Mouse (Mus musculus) kidney, embryonic 16.5 days (tissue): ENCODE results near the gene Il16. TPM values are rescaled to one million over a fixed set of nuclear protein-coding genes. Genes with fewer than 3 reads are reported as not detected.

Source experiments
- ATAC-seq: fragments of 200-750 bp; cut with Nextera tagmentation; 2 replicates; pipeline ENCODE4 v1.8.0; 2017; ENCODE audit warnings: moderate TSS enrichment; ENCODE audit not compliant: low FRiP score, low TSS enrichment
- H3K27ac ChIP-seq: fragments of 300-500 bp; sonication (generic); 2 replicates; pipeline ENCODE4 v1.5.1; 2014; ENCODE audit warnings: low read length
- H3K27me3 ChIP-seq: fragments of 300-500 bp; sonication (generic); 2 replicates; pipeline ENCODE4 v1.6.1; 2014; ENCODE audit warnings: low read length, control low read depth, mixed read lengths; ENCODE audit not compliant: insufficient read depth
- H3K36me3 ChIP-seq: fragments of 300-500 bp; sonication (generic); 2 replicates; pipeline ENCODE4 v1.6.1; 2014; ENCODE audit warnings: low read length, control low read depth, mixed read lengths; ENCODE audit not compliant: insufficient read depth
- H3K4me1 ChIP-seq: fragments of 300-500 bp; sonication (generic); 2 replicates; pipeline ENCODE4 v1.6.1; 2014; ENCODE audit warnings: low read length, control low read depth, mixed read lengths; ENCODE audit not compliant: insufficient read depth
- H3K4me2 ChIP-seq: fragments of 300-500 bp; sonication (generic); replicated peaks from 2 replicates; pipeline ENCODE4 v1.6.1; 2014; ENCODE audit warnings: low read depth, low read length
- H3K4me3 ChIP-seq: fragments of 300-500 bp; sonication (generic); 2 replicates; pipeline ENCODE4 v1.5.1; 2014; ENCODE audit warnings: mild to moderate bottlenecking, low read length
- H3K9ac ChIP-seq: fragments of 300-500 bp; sonication (generic); replicated peaks from 2 replicates; pipeline ENCODE4 v1.6.1; 2014; ENCODE audit warnings: low read length
- H3K9me3 ChIP-seq: fragments of 300-500 bp; sonication (generic); 2 replicates; pipeline ENCODE4 v1.6.1; 2016; ENCODE audit warnings: low read length, control low read depth
- WGBS: fragments of 180-500 bp; shearing (Covaris S2); extraction: QIAGEN DNeasy Blood & Tissue Kit; methylation state at CpG from one replicate; pipeline ENCODE4 v1.1.7; 2014; 5-methylcytosine and 5-hydroxymethylcytosine counted together
- polyA plus RNA-seq: library from polyadenylated mRNA; unstranded; fragments of >200 nt; fragmentation: Nextera tagmentation; extraction: Ambion mirVana; gene quantifications from 2 replicates; pipeline ENCODE4 v1.2.1, GENCODE M21; 2015

Gene Il16
- polyA plus RNA-seq, 1 experiment from 2014 or later: 5.1 TPM

DNA sequence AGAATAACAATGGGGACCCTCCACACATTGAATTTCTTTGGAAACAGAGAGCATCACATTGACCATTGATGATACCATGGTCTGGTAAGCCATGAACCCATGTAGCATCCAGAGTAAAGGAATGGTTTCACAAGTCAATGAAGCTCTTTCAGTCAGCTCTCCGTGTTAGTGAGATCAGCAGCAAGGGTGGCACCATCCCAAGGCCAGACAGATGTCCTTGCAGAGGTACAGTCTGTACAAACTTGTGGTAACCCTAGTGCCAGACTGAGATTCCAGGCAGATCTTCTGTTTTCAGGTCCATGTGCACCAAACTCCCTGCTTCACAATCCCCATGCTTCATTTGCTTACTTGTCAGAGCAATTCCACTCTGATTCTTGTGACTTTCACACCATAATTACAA lies 121.5 kb downstream of the Il16 start:
- H3K4me3 ChIP-seq: no peak overlapping the region
- H3K9me3 ChIP-seq: no peaks in the 10 kb centered on the region
- no peak overlapping the region for H3K9ac ChIP-seq
- no peak for ATAC-seq
- H3K27me3 ChIP-seq: no peaks in the 10 kb centered on the region
- H3K4me2 ChIP-seq: no peak overlapping the region
- no peak overlapping the region for H3K27ac ChIP-seq
- 0 out of 2 replicates have a peak, but pooled peaks cover 3% of the 10 kb centered on the region for H3K4me1 ChIP-seq
- WGBS: 83% methylated on average over 1 of the region's 1 CpGs
- H3K36me3 ChIP-seq: no peaks in the 10 kb centered on the region

DNA sequence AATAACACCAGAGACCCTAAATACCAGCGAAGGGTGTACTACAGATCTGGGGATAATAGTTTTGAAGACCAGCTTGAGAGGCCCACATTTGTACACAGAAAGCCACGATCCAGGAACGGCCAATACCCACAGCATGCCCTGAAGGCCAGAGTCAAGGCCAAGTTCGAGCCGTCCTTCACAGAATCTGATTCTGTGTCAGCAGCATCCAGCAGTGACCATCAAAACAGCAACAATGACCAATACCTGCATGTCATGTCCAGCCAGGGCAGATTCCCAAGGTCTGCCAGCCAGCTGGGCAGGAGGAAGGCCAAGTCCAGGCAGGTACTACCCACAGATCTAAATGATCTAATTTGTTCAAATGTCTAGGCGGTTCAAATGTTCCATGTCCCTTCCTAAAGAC lies 122.9 kb downstream of the Il16 start:
- ATAC-seq: no peak
- no peak overlapping the region for H3K27ac ChIP-seq
- WGBS: 91% methylated on average over 6 of the region's 6 CpGs
- no peak overlapping the region for H3K4me2 ChIP-seq
- H3K4me1 ChIP-seq: peaks cover 6% of the 10 kb centered on the region; the same call in 1 of the 2 replicates
- no peak overlapping the region for H3K9ac ChIP-seq
- no peaks in the 10 kb centered on the region for H3K36me3 ChIP-seq
- no peak overlapping the region for H3K4me3 ChIP-seq
- H3K9me3 ChIP-seq: no peaks in the 10 kb centered on the region
- no peaks in the 10 kb centered on the region for H3K27me3 ChIP-seq

DNA sequence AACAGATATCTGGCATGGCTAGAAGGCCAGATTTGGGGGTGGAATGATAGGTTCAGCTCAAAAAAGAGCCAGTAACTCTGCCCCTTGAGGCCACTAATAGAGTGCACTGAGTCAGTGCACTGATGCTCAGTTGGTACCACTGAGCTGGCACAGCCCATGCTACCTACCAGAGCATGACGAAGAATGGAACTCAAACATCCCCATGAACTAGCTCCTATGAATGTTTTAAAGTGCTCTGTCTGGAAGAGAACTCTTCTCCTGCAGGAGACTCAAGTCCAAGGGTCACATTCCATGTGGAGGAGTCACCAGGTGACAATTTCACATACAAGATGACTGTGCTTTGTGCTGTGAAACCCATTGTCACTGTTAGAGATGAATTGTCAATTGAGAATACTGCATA lies 126.8 kb downstream of the Il16 start:
- ATAC-seq: 0 out of 2 replicates have a peak, but pooled peaks have one; percentile 46
- Histone ChIP-seq H3K4me1 (peaks cover 9% of the 10 kb centered on the region; the same call in 1 of the 2 replicates), H3K27ac (no peak overlapping the region), H3K9ac (no peak overlapping the region), H3K4me2 (no peak overlapping the region), H3K27me3 (no peaks in the 10 kb centered on the region), H3K9me3 (no peaks in the 10 kb centered on the region), H3K36me3 (no peaks in the 10 kb centered on the region), H3K4me3 (no peak overlapping the region)
- 77% methylated on average over 1 of the region's 1 CpGs for WGBS

DNA sequence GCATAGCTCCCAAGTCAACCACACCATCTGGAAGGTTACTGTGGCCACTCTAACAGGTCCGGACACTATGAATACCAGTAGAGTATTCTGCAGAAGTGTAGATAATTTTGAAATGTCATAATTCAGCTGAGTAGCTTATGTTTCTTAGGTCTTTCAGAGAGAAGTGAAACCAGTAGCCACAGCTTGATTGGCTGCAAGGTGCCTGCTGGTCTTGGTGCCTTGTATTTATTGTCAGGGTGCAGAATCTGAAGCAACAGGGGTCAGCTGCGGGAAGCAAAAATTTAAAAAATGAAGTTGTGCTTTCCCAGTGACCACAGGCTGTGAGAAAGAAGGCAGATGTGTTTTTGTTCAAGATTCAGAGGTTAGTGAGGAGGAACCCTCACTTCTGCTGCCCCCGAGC lies 129.3 kb downstream of the Il16 start:
- Histone ChIP-seq H3K27ac (no peak overlapping the region), H3K4me3 (no peak overlapping the region), H3K36me3 (no peaks in the 10 kb centered on the region), H3K27me3 (no peaks in the 10 kb centered on the region), H3K4me1 (peaks cover 9% of the 10 kb centered on the region; the same call in 1 of the 2 replicates), H3K9ac (no peak overlapping the region), H3K4me2 (no peak overlapping the region), H3K9me3 (no peaks in the 10 kb centered on the region)
- 78% methylated on average over 3 of the region's 3 CpGs for WGBS
- no peak for ATAC-seq

DNA sequence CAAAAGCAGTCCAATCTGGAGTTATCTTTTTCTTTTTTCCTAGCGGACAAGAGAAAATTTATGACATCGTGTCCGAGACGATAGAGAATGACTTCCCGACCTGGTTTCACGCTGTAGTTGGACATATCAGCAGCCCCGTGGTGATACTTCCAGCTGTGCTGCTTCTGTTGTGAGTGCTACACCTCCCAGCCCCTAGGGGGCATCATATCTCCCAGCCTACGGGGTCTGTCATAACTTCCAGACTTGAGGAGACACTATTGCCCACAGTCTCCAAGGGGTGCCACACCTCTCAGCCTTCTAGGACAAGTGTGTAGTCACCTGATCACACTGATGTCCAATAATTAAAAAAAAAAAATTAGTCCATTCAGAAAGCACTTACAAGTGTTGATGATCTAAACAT lies 129.7 kb downstream of the Il16 start:
- 82% methylated on average over 8 of the region's 8 CpGs for WGBS
- H3K4me3 ChIP-seq: no peak overlapping the region
- no peak overlapping the region for H3K9ac ChIP-seq
- no peak for ATAC-seq
- H3K27me3 ChIP-seq: no peaks in the 10 kb centered on the region
- H3K36me3 ChIP-seq: no peaks in the 10 kb centered on the region
- no peak overlapping the region for H3K27ac ChIP-seq
- H3K4me2 ChIP-seq: no peak overlapping the region
- peaks cover 9% of the 10 kb centered on the region; the same call in 1 of the 2 replicates for H3K4me1 ChIP-seq
- no peaks in the 10 kb centered on the region for H3K9me3 ChIP-seq

DNA sequence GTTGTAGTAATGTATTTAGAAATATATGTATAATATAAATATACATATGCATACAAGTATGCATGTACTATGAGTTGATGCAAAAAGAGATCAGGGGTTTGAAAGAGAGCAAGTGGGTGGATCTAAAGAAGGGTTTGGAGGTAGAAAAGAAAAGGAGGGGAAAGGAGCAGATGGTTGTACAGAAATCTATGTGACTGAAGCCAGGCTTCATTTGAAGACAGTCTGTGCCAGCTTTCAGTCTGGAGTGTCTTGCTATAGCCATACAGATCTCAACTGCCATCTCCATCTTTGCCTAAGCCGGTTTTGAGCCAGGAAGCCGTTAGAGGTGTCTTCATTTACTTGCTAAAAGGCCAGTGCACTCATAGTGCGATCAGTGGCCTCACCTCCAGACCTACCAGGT lies 130.3 kb downstream of the Il16 start:
- no peak overlapping the region for H3K4me2 ChIP-seq
- no peak overlapping the region for H3K9ac ChIP-seq
- H3K4me3 ChIP-seq: no peak overlapping the region
- no peaks in the 10 kb centered on the region for H3K36me3 ChIP-seq
- no peaks in the 10 kb centered on the region for H3K9me3 ChIP-seq
- no peaks in the 10 kb centered on the region for H3K27me3 ChIP-seq
- no peak overlapping the region for H3K27ac ChIP-seq
- 97% methylated on average over 3 of the region's 3 CpGs for WGBS
- peaks cover 9% of the 10 kb centered on the region; the same call in 1 of the 2 replicates for H3K4me1 ChIP-seq
- no peak for ATAC-seq

DNA sequence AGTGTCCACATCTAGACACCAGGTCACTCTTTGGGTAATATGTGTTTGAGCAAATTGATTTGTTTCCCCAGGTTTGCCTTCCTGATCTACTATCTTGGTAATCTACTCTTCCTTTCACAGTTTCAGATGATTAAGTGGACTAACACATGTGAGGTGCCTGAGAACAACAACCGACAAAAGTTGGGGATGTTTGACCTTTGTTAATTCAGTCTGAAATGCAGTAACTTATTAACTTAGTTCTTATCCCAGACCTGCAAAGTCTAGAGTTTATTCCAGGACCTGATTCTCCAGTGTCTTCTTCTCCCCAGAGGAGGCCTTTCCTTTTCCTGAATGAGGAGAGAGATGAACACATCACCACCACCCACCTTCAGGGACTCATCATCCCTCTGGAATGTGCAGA lies 133.6 kb downstream of the Il16 start:
- Histone ChIP-seq H3K27me3 (no peaks in the 10 kb centered on the region), H3K4me3 (no peak overlapping the region), H3K27ac (no peak overlapping the region), H3K36me3 (no peaks in the 10 kb centered on the region), H3K9ac (no peak overlapping the region), H3K9me3 (no peaks in the 10 kb centered on the region), H3K4me2 (no peak overlapping the region), H3K4me1 (no peaks in the 10 kb centered on the region; the same call in 1 of the 2 replicates)
- no peak for ATAC-seq
- WGBS: 44% methylated on average over 1 of the region's 1 CpGs

DNA sequence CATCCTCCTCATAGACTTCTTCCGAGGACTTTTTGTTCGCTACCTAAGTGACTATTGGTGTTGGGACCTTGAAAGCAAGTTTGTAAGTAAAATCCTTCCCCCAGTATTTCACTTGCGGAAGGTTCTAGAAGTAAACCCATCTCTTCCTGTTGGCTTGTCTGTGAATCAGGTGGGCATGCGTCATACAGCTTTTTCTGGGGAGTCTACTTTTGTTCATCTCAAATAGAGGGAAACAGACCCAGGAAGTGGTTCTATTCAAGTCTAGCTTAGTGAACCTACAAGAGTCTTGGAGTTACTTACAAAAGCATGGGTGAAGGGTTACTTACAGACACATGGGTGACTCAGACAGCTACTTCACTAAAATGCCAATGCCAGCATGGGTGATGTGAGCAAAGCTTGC lies 135.6 kb downstream of the Il16 start:
- Histone ChIP-seq H3K4me1 (no peaks in the 10 kb centered on the region), H3K36me3 (no peaks in the 10 kb centered on the region), H3K9ac (no peak overlapping the region), H3K27ac (no peak overlapping the region), H3K27me3 (no peaks in the 10 kb centered on the region), H3K9me3 (no peaks in the 10 kb centered on the region), H3K4me3 (no peak overlapping the region), H3K4me2 (no peak overlapping the region)
- ATAC-seq: no peak
- WGBS: 95% methylated on average over 4 of the region's 4 CpGs

DNA sequence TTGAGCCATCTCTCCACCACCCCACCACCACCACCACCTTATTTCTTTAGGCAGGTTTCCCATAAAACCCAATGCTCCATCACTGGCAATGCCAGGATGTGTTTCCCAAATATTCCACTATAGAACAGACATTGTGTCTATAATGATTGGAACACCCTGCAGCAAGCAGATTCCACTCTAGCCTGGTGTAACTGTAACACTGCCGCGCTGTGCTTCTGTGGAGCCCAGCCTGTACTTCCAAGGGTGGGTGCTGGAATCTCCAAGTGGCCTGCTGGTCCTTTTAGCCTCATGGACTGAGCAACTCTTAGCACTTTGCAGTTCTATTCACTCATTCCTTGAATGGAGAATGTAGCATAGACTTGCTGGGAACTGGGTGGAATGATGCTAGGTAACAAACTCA lies 138.7 kb downstream of the Il16 start:
- no peak overlapping the region for H3K4me2 ChIP-seq
- 98% methylated on average over 2 of the region's 2 CpGs for WGBS
- H3K4me1 ChIP-seq: no peaks in the 10 kb centered on the region
- no peak overlapping the region for H3K9ac ChIP-seq
- no peak overlapping the region for H3K4me3 ChIP-seq
- no peak overlapping the region for H3K27ac ChIP-seq
- no peaks in the 10 kb centered on the region for H3K27me3 ChIP-seq
- ATAC-seq: no peak
- H3K9me3 ChIP-seq: no peaks in the 10 kb centered on the region
- no peaks in the 10 kb centered on the region for H3K36me3 ChIP-seq

DNA sequence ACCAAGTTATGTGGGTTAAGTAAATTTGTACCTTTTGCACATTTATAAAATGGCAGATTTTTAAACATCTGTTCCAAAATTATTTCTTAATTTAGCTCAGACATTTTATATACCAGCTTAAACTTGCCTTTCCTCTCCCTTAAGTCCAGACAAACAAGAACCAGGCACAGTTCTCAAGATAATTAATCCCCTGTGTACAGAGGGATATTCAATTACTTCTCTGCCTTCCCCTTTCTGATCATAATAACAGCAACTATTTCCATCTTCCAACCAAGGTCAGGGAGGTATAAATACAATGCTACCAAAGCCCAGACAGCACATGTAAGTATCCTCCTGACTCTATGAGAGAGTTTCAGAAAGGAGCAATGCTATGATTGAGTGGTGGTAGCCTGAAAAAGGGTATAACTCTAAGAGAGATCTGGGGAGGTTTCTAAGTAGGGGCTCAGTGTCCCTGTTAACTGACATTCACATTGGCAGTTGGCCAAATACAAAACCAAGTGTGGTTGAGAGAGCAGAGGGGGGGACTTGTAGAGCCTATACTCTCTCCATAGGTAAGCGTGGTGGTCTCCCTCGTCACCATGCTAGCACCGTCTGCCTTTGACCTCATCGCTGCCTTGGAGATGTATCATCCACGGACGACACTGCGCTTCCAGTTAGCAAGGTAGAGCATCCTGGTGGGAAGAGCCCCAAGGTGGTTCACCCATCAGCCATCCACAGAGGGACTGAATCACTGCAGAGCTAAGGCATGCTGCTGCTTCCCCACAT lies 141.2 kb downstream of the Il16 start:
- WGBS: 91% methylated on average over 7 of the region's 7 CpGs
- Histone ChIP-seq H3K4me2 (no peak overlapping the region), H3K36me3 (no peaks in the 10 kb centered on the region), H3K27me3 (no peaks in the 10 kb centered on the region), H3K4me3 (no peak overlapping the region), H3K4me1 (no peaks in the 10 kb centered on the region), H3K9me3 (no peaks in the 10 kb centered on the region), H3K27ac (no peak overlapping the region), H3K9ac (no peak overlapping the region)
- ATAC-seq: no peak
